Mouse (Mus musculus) MEL (cell line): Measurements from ENCODE around the gene Tex2. TPM values are rescaled to one million over a fixed set of nuclear protein-coding genes. Genes with fewer than 3 reads are reported as not detected.

Source experiments
- DNase-seq: peaks from one replicate; pipeline ENCODE4 v3.0.0; 2011; ENCODE audit warnings: low read depth, low spot score
- H3K27ac ChIP-seq: 2 replicates; pipeline ENCODE4 v1.5.1; 2012; ENCODE audit warnings: low read depth, mild to moderate bottlenecking, control low read depth, low read length, moderate library complexity; ENCODE audit not compliant: control insufficient read depth
- H3K27me3 ChIP-seq, 2 experiments: fragments of 150-350 bp in 1 of 2; sonication (generic) in 1 of 2; 2 replicates each; pipeline ENCODE4 v1.6.1; 2012; ENCODE audit warnings: low read length in 2 of 2, mild to moderate bottlenecking in 2 of 2, improper control_type of control experiment in 1 of 2, moderate library complexity in 1 of 2; ENCODE audit not compliant: insufficient read depth in 2 of 2, control insufficient read depth in 1 of 2
- H3K36me3 ChIP-seq, 2 experiments: 2 replicates each; pipeline ENCODE4 v1.6.1; 2012 to 2014; ENCODE audit warnings: low read length in 2 of 2, improper control_type of control experiment in 1 of 2, inconsistent platforms in 1 of 2, mild to moderate bottlenecking in 1 of 2; ENCODE audit not compliant: insufficient read depth in 2 of 2, control insufficient read depth in 1 of 2
- H3K4me1 ChIP-seq, 2 experiments: fragments of 150-350 bp in 1 of 2; sonication (generic) in 1 of 2; 2 replicates each; pipeline ENCODE4 v1.6.1; 2012; ENCODE audit warnings: low read length in 2 of 2, improper control_type of control experiment in 1 of 2, mild to moderate bottlenecking in 1 of 2; ENCODE audit not compliant: insufficient read depth in 2 of 2, control insufficient read depth in 1 of 2
- H3K4me3 ChIP-seq, 2 experiments: fragments of 150-350 bp in 1 of 2; sonication (generic) in 1 of 2; 2 replicates each; pipeline ENCODE4 v1.5.1; 2012; ENCODE audit warnings: low read depth in 2 of 2, low read length in 2 of 2, mild to moderate bottlenecking in 2 of 2, moderate library complexity in 2 of 2, control low read depth in 1 of 2, improper control_type of control experiment in 1 of 2; ENCODE audit not compliant: control insufficient read depth in 1 of 2, insufficient read depth in 1 of 2
- H3K79me2 ChIP-seq: 2 replicates; pipeline ENCODE4 v1.6.1; 2012; ENCODE audit warnings: mild to moderate bottlenecking, low read length, moderate library complexity; ENCODE audit not compliant: control insufficient read depth, poor library complexity, insufficient read depth
- H3K9ac ChIP-seq: 2 replicates; pipeline ENCODE4 v1.6.1; 2012; ENCODE audit warnings: low read depth, mild to moderate bottlenecking, control low read depth, low read length, moderate library complexity; ENCODE audit not compliant: control insufficient read depth, poor library complexity, severe bottlenecking
- H3K9me3 ChIP-seq: fragments of 150-350 bp; sonication (generic); replicated peaks from 2 replicates; pipeline ENCODE4 v1.6.1; 2012; ENCODE audit warnings: mild to moderate bottlenecking, low read length, improper control_type of control experiment, moderate library complexity; ENCODE audit not compliant: insufficient read depth
- BHLHE40 ChIP-seq: IDR thresholded peaks from 2 replicates; pipeline ENCODE4 v1.6.1; 2012; ENCODE audit warnings: low read depth, mild to moderate bottlenecking, inconsistent platforms, low read length, improper control_type of control experiment, borderline replicate concordance
- CHD1 ChIP-seq: IDR thresholded peaks from 2 replicates; pipeline ENCODE4 v1.6.1; 2012; ENCODE audit warnings: low read depth, mild to moderate bottlenecking, inconsistent platforms, low read length, improper control_type of control experiment
- CHD2 ChIP-seq: IDR thresholded peaks from 2 replicates; pipeline ENCODE4 v1.6.1; 2011; ENCODE audit warnings: low read length, improper control_type of control experiment
- CTCF ChIP-seq, 3 experiments: IDR thresholded peaks in 2 of 3; conservative IDR thresholded peaks in 1 of 3; 2 replicates each; pipeline ENCODE4 v1.5.1; 2011 to 2012; ENCODE audit warnings: low read length in 3 of 3, low read depth in 2 of 3, mild to moderate bottlenecking in 2 of 3, improper control_type of control experiment in 1 of 3, inconsistent platforms in 1 of 3, mixed read lengths in 1 of 3, moderate library complexity in 1 of 3; ENCODE audit not compliant: control insufficient read depth in 1 of 3, insufficient read depth in 1 of 3, poor library complexity in 1 of 3, severe bottlenecking in 1 of 3
- E2F4 ChIP-seq: IDR thresholded peaks from 2 replicates; pipeline ENCODE4 v1.6.1; 2011; ENCODE audit warnings: low read depth, low read length, improper control_type of control experiment, borderline replicate concordance
- ELF1 ChIP-seq: IDR thresholded peaks from 2 replicates; pipeline ENCODE4 v1.6.1; 2014; ENCODE audit warnings: low read depth, mild to moderate bottlenecking, inconsistent platforms, low read length, improper control_type of control experiment, moderate library complexity
- EP300 ChIP-seq, 2 experiments: IDR thresholded peaks; 2 replicates each; pipeline ENCODE4 v1.6.1; 2011; ENCODE audit warnings: improper control_type of control experiment in 2 of 2, low read length in 2 of 2, low read depth in 1 of 2, mild to moderate bottlenecking in 1 of 2
- ETS1 ChIP-seq: IDR thresholded peaks from 2 replicates; pipeline ENCODE4 v1.6.1; 2012; ENCODE audit warnings: low read depth, mild to moderate bottlenecking, inconsistent platforms, low read length, improper control_type of control experiment, moderate library complexity
- GABPA ChIP-seq: IDR thresholded peaks from 2 replicates; pipeline ENCODE4 v1.6.1; 2012; ENCODE audit warnings: low read depth, mild to moderate bottlenecking, inconsistent platforms, low read length, improper control_type of control experiment, moderate library complexity
- GATA1 ChIP-seq: IDR thresholded peaks from 2 replicates; pipeline ENCODE4 v1.6.1; 2011; ENCODE audit warnings: low read depth, low read length, improper control_type of control experiment
- HCFC1 ChIP-seq: IDR thresholded peaks from 2 replicates; pipeline ENCODE4 v1.6.1; 2012; ENCODE audit warnings: low read depth, mild to moderate bottlenecking, inconsistent platforms, low read length, improper control_type of control experiment, moderate library complexity
- JUND ChIP-seq: IDR thresholded peaks from 2 replicates; pipeline ENCODE4 v1.6.1; 2011; ENCODE audit warnings: low read depth, mild to moderate bottlenecking, improper control_type of control experiment, low read length
- MAFK ChIP-seq: IDR thresholded peaks from 2 replicates; pipeline ENCODE4 v1.6.1; 2011; ENCODE audit warnings: low read depth, mild to moderate bottlenecking, low read length, improper control_type of control experiment, borderline replicate concordance
- MAX ChIP-seq: IDR thresholded peaks from 2 replicates; pipeline ENCODE4 v1.6.1; 2011; ENCODE audit warnings: low read length, improper control_type of control experiment
- MAZ ChIP-seq: IDR thresholded peaks from 2 replicates; pipeline ENCODE4 v1.6.1; 2012; ENCODE audit warnings: low read depth, mild to moderate bottlenecking, inconsistent platforms, low read length, improper control_type of control experiment
- MEF2A ChIP-seq: IDR thresholded peaks from 2 replicates; pipeline ENCODE4 v1.6.1; 2014; ENCODE audit warnings: low read depth, mild to moderate bottlenecking, inconsistent platforms, low read length, improper control_type of control experiment; ENCODE audit not compliant: poor library complexity, insufficient replicate concordance, severe bottlenecking; ENCODE audit errors: extremely low read depth
- MXI1 ChIP-seq: IDR thresholded peaks from 2 replicates; pipeline ENCODE4 v1.6.1; 2011; ENCODE audit warnings: mild to moderate bottlenecking, low read depth, low read length, improper control_type of control experiment
- MYC ChIP-seq: IDR thresholded peaks from 2 replicates; pipeline ENCODE4 v1.6.1; 2011; ENCODE audit warnings: low read depth, mild to moderate bottlenecking, low read length, improper control_type of control experiment, moderate library complexity
- NELFE ChIP-seq: IDR thresholded peaks from 2 replicates; pipeline ENCODE4 v1.6.1; 2011; ENCODE audit warnings: low read depth, low read length, improper control_type of control experiment
- NRF1 ChIP-seq: IDR thresholded peaks from 2 replicates; pipeline ENCODE4 v1.6.1; 2014; ENCODE audit warnings: low read depth, mild to moderate bottlenecking, inconsistent platforms, low read length, improper control_type of control experiment, moderate library complexity; ENCODE audit not compliant: poor library complexity, insufficient read depth, severe bottlenecking
- POLR2A ChIP-seq, 2 experiments: IDR thresholded peaks; 2 replicates each; pipeline ENCODE4 v1.6.1; 2011 to 2012; ENCODE audit warnings: low read length in 2 of 2, mild to moderate bottlenecking in 2 of 2, control low read depth in 1 of 2, improper control_type of control experiment in 1 of 2, low read depth in 1 of 2, moderate library complexity in 1 of 2; ENCODE audit not compliant: control insufficient read depth in 1 of 2, insufficient read depth in 1 of 2, poor library complexity in 1 of 2
- POLR2AphosphoS2 ChIP-seq: IDR thresholded peaks from 2 replicates; pipeline ENCODE4 v1.6.1; 2011; ENCODE audit warnings: low read length, improper control_type of control experiment
- POLR2AphosphoS5 ChIP-seq: IDR thresholded peaks from 2 replicates; pipeline ENCODE4 v1.6.1; 2012; ENCODE audit warnings: low read depth, borderline replicate concordance, mild to moderate bottlenecking, inconsistent platforms, low read length, moderate library complexity, mixed read lengths
- SMC3 ChIP-seq: IDR thresholded peaks from 2 replicates; pipeline ENCODE4 v1.6.1; 2011; ENCODE audit warnings: low read depth, low read length, improper control_type of control experiment
- TBP ChIP-seq: IDR thresholded peaks from 2 replicates; pipeline ENCODE4 v1.8.0; 2011; ENCODE audit warnings: low read depth, low read length, improper control_type of control experiment
- TCF12 ChIP-seq: IDR thresholded peaks from 2 replicates; pipeline ENCODE4 v1.6.1; 2014; ENCODE audit warnings: low read depth, mild to moderate bottlenecking, inconsistent platforms, low read length, improper control_type of control experiment, moderate library complexity
- UBTF ChIP-seq: IDR thresholded peaks from 2 replicates; pipeline ENCODE4 v1.6.1; 2012; ENCODE audit warnings: low read depth, mild to moderate bottlenecking, inconsistent platforms, low read length, improper control_type of control experiment, moderate library complexity, borderline replicate concordance; ENCODE audit not compliant: insufficient read depth
- USF1 ChIP-seq: IDR thresholded peaks from 2 replicates; pipeline ENCODE4 v1.6.1; 2014; ENCODE audit warnings: low read depth, mild to moderate bottlenecking, inconsistent platforms, low read length, improper control_type of control experiment, moderate library complexity
- ZC3H11A ChIP-seq: IDR thresholded peaks from 2 replicates; pipeline ENCODE4 v1.6.1; 2012; ENCODE audit warnings: low read depth, mild to moderate bottlenecking, inconsistent platforms, low read length, improper control_type of control experiment
- ZKSCAN1 ChIP-seq: IDR thresholded peaks from 2 replicates; pipeline ENCODE4 v1.6.1; 2012; ENCODE audit warnings: low read depth, mild to moderate bottlenecking, inconsistent platforms, low read length, improper control_type of control experiment, moderate library complexity
- ZMIZ1 ChIP-seq: IDR thresholded peaks from 2 replicates; pipeline ENCODE4 v1.6.1; 2012; ENCODE audit warnings: low read depth, mild to moderate bottlenecking, inconsistent platforms, low read length, improper control_type of control experiment, moderate library complexity
- ZNF384 ChIP-seq: IDR thresholded peaks from 2 replicates; pipeline ENCODE4 v1.6.1; 2012; ENCODE audit warnings: low read depth, mild to moderate bottlenecking, inconsistent platforms, low read length, improper control_type of control experiment
- polyA plus RNA-seq, 2 experiments: library from polyadenylated mRNA; stranded (reverse) in 1 of 2; unstranded in 1 of 2; fragments of >175 nt in 1 of 2; fragments of >200 nt in 1 of 2; gene quantifications; 2 replicates each; pipeline versions ENCODE4 v1.2.1 to v1.2.4; 2012; ENCODE audit warnings: low replicate concordance in 2 of 2, low read depth in 1 of 2; ENCODE audit not compliant: insufficient read length in 2 of 2, insufficient read depth in 1 of 2, missing spikeins in 1 of 2
- total RNA-seq: library from RNA; depleted of rRNA; stranded (reverse); fragments of 300-350 nt; gene quantifications from 2 replicates; pipeline ENCODE4 v1.2.3, GENCODE M21; 2012

Tex2 gene
- total and polyA plus RNA-seq, 3 experiments = 13.7 to 24.8 TPM; not detected in 1

- TF ChIP-seq NELFE (no peak), SMC3 (no peak), ETS1 (0 out of 2 replicates have a peak, but pooled peaks have one; percentile 11), USF1 (no peak), CHD2 (no peak), MXI1 (peak; percentile 36; the same call in 1 of the 2 replicates), POLR2A (IDR thresholded peaks at IDR 0.05; ENCODE audit: control insufficient read depth in 1 of 2, insufficient read depth in 1 of 2, low read depth in 1 of 2, low read length in 2 of 2, poor library complexity in 1 of 2) (no peak), POLR2AphosphoS5 (no peak), EP300 (IDR thresholded peaks at IDR 0.05; ENCODE audit: low read depth in 1 of 2, low read length in 2 of 2) (peak in 1 of 2 experiments; percentile 37; a peak in 2 of 4 replicates), MAFK (no peak), GATA1 (peak; percentile 62), NRF1 (no peak), TCF12 (no peak), MAZ (no peak), POLR2AphosphoS2 (no peak), MEF2A (no peak), BHLHE40 (no peak), MYC (no peak), TBP (no peak), JUND (no peak), CTCF (IDR thresholded peaks at IDR 0.05 in 2 of 3, conservative IDR thresholded peaks at IDR 0.05 in 1 of 3; ENCODE audit: control insufficient read depth in 1 of 3, insufficient read depth in 1 of 3, low read depth in 2 of 3, low read length in 3 of 3, poor library complexity in 1 of 3, severe bottlenecking in 1 of 3) (no peak), HCFC1 (no peak), ZMIZ1 (no peak), ELF1 (no peak), ZKSCAN1 (no peak)
Observed at GRCm38 (mm10) chr11:106504129-106504528, 109.1 kb downstream of the Tex2 start (continued).

DNA sequence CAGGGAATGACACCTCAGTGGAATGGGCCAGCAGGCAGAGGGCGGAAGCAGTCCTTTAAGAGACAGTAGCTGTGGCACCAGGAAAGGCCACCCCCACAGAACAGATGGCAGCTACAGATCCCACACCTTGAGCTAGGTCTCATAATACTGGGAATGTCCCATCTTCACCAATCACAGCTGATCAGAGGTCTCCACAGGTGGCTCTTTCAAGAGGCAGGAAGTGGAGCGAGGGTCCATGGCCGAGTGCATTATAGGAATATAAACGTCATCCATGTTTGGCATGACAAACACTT, 109.9 kb downstream of the Tex2 start:
- H3K4me1 ChIP-seq = peaks cover 5 to 16% of the 10 kb centered on the region in 2 experiments; a peak in 2 of 4 replicates

More for the DNA sequence above, 109.9 kb downstream of the Tex2 start:
- Histone ChIP-seq H3K9me3 (no peaks in the 10 kb centered on the region), H3K27me3 (no peaks in the 10 kb centered on the region), H3K27ac (0 out of 2 replicates have a peak overlapping the region, but pooled peaks have one; percentile 1), H3K36me3 (peaks cover 3 to 23% of the 10 kb centered on the region in 2 experiments; a peak in 3 of 4 replicates), H3K79me2 (peaks cover 9% of the 10 kb centered on the region), H3K9ac (no peak overlapping the region), H3K4me3 (no peak overlapping the region)
- peak; percentile 53 for DNase-seq
- TF ChIP-seq POLR2AphosphoS5 (no peak), E2F4 (no peak), ZKSCAN1 (no peak), NRF1 (no peak), MAZ (no peak), CTCF (IDR thresholded peaks at IDR 0.05 in 2 of 3, conservative IDR thresholded peaks at IDR 0.05 in 1 of 3; ENCODE audit: control insufficient read depth in 1 of 3, insufficient read depth in 1 of 3, low read depth in 2 of 3, low read length in 3 of 3, poor library complexity in 1 of 3, severe bottlenecking in 1 of 3) (no peak), ELF1 (no peak), UBTF (no peak), POLR2A (IDR thresholded peaks at IDR 0.05; ENCODE audit: control insufficient read depth in 1 of 2, insufficient read depth in 1 of 2, low read depth in 1 of 2, low read length in 2 of 2, poor library complexity in 1 of 2) (no peak), GABPA (no peak), ZNF384 (no peak), JUND (no peak), ZC3H11A (no peak), MXI1 (no peak), TBP (no peak), MAX (no peak), NELFE (no peak), CHD1 (no peak)
- TF ChIP-seq, all 39 proteins: peak for 0
